Mouse (Mus musculus) activated CD4-positive, CD25-positive, alpha-beta regulatory T cell, adult 9 weeks (primary cell): Measurements from ENCODE around the gene Tceal6. TPM values are rescaled to one million over a fixed set of nuclear protein-coding genes. Genes with fewer than 3 reads are reported as not detected.

Experiments
- polyA plus RNA-seq: library from polyadenylated mRNA; unstranded; fragments of 100-300 nt; shearing (Covaris generic); gene quantifications from one replicate; pipeline ENCODE4 v1.2.1, GENCODE M21; 2017

The Tceal6 gene
- not detected for polyA plus RNA-seq

DNA sequence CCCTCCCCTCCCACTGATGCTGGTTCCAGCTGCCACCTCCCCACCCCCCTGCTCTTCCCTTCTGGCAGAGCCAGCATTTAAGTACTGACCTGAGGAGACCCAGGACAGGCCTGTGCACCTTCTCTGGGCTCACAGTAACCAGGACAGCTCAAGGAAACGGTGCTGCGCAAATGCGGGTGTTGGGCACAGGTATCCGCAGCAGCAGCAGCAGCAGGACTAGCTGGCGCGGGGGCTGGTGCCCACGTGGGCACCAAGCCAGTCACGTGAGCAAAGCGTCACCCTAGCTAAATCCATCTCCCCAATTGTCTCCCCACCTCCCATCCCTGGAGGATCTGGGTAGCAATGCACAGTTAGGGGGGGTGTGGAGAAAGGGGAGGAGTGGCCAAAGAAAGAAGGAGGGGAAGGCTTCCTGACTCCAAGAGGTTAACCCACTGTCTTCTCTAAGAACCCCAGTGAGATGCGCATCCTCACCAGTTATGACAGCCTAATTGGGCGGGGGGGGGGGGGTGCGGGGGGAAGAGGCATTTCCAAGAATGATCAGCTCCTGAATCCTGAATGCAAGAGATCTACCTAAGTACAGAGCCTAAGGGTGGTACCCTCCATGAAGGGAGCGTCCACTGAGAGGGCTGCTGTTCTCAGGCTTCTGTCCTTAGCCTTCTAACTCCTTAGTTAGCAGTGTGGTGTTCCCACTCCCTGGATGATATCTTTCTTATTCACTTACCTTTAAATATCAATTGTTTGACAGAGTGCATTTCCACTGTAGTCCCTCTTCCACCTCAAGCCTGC is at the start of gene Tceal6:
Gene Tceal6, minus strand, starts transcription at position 252 of the 786 bp plus-strand sequence.

DNA sequence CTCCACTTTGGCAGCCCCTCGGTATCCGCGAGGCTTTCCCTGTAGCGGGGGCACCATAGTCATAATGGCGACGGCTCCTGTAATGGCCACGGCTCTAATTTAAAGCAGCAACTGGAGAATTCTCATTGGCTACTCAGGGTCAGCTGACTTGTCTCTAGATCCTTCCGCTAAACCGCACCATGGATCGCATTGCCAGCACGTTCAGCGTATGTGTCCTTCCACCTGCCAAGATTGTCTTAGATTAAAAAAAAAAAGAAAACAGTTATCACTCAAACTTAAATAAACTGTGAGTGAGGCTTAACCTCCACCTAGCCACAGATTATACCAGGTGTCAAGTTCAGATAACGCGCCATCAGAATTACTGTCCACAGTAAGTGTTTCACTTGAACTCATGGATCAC is 33.0 kb downstream of the Tceal6 start, which contains the start of gene Gm15023:
Gene Gm15023, minus strand, starts transcription at position 101 of the 400 bp plus-strand sequence.

Other genes with a start within 250 kb of the Tceal6 start
- gene Nxf2, start 245.9 kb downstream of the Tceal6 start, polyA plus RNA-seq = 0.27 TPM
- gene Zmat1, start 201.5 kb downstream of the Tceal6 start, polyA plus RNA-seq = 7.8 TPM
- not detected for gene Gm15023, start 33.1 kb downstream of the Tceal6 start, polyA plus RNA-seq
- not detected for gene Pramel3, start 91.6 kb upstream of the Tceal6 start, polyA plus RNA-seq
- gene Gm5128, start 162.6 kb upstream of the Tceal6 start, polyA plus RNA-seq = not detected
- 0.21 TPM for gene Gm7903, start 223.1 kb upstream of the Tceal6 start, polyA plus RNA-seq